Mouse (Mus musculus) heart, embryonic 11.5 days (tissue): ENCODE results near the gene Itgb3. TPM values are rescaled to one million over a fixed set of nuclear protein-coding genes. Genes with fewer than 3 reads are reported as not detected.

Experiments
- ATAC-seq: fragments of 200-750 bp; cut with Nextera tagmentation; replicated peaks from 2 replicates; pipeline ENCODE4 v1.8.0; 2017; ENCODE audit warnings: moderate library complexity; ENCODE audit not compliant: insufficient number of reproducible peaks, low FRiP score, low TSS enrichment
- H3K27ac ChIP-seq: fragments of 300-500 bp; sonication (generic); 2 replicates; pipeline ENCODE4 v1.5.1; 2014; ENCODE audit warnings: mild to moderate bottlenecking, low read depth, low read length
- H3K27me3 ChIP-seq: fragments of 300-500 bp; sonication (generic); 2 replicates; pipeline ENCODE4 v1.6.1; 2014; ENCODE audit warnings: mild to moderate bottlenecking, low read length, mixed read lengths; ENCODE audit not compliant: control insufficient read depth, insufficient read depth
- H3K36me3 ChIP-seq: fragments of 300-500 bp; sonication (generic); 2 replicates; pipeline ENCODE4 v1.6.1; 2014; ENCODE audit warnings: mild to moderate bottlenecking, low read length, moderate library complexity, mixed read lengths; ENCODE audit not compliant: control insufficient read depth, insufficient read depth
- H3K4me1 ChIP-seq: fragments of 300-500 bp; sonication (generic); 2 replicates; pipeline ENCODE4 v1.6.1; 2014; ENCODE audit warnings: low read length; ENCODE audit not compliant: control insufficient read depth, insufficient read depth
- H3K4me2 ChIP-seq: fragments of 300-500 bp; sonication (generic); 2 replicates; pipeline ENCODE4 v1.6.1; 2014; ENCODE audit warnings: mild to moderate bottlenecking, moderate library complexity
- H3K4me3 ChIP-seq: fragments of 300-500 bp; sonication (generic); 2 replicates; pipeline ENCODE4 v1.5.1; 2014; ENCODE audit warnings: low read depth, low read length
- H3K9ac ChIP-seq: fragments of 300-500 bp; sonication (generic); 2 replicates; pipeline ENCODE4 v1.6.1; 2014; ENCODE audit warnings: mild to moderate bottlenecking, low read depth, low read length, moderate library complexity
- H3K9me3 ChIP-seq: fragments of 300-500 bp; sonication (generic); replicated peaks from 2 replicates; pipeline ENCODE4 v1.6.1; 2016; ENCODE audit warnings: low read length; ENCODE audit not compliant: control insufficient read depth
- WGBS: fragments of 180-500 bp; shearing (Covaris S2); extraction: QIAGEN DNeasy Blood & Tissue Kit; methylation state at CpG from one replicate; pipeline ENCODE4 v1.1.7; 2014; ENCODE audit not compliant: insufficient replicate concordance; 5-methylcytosine and 5-hydroxymethylcytosine counted together
- polyA plus RNA-seq: library from polyadenylated mRNA; unstranded; fragments of >200 nt; fragmentation: Nextera tagmentation; extraction: Ambion mirVana; gene quantifications from 2 replicates; pipeline ENCODE4 v1.2.1, GENCODE M21; 2014

Itgb3 gene
- polyA plus RNA-seq, 1 experiment from 2014 or later, result 3.9 TPM

DNA sequence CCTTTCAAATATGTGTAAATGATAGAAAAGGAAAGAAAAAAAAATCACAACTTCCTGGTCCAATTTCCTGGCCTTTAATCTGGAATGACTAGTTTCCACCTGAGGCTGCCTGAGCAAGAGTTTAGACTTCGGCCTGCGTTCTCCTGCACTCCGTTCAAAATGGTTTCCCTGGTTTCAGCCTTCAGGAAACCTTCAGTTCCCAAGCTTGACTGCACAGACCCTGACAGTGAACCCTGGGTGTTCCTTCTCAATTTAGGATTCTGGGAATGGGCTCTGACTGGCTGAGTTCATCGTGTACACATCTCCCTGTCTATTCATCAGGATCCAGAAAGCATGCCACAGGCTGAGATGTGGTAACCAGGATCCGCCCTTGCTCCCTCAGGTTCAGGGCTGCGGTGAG lies 3.6 kb upstream of the Itgb3 start:
- no peak for ATAC-seq
- no peaks in the 10 kb centered on the region for H3K36me3 ChIP-seq
- H3K4me3 ChIP-seq, result no peak overlapping the region
- 50% methylated on average over 6 of the region's 6 CpGs for WGBS
- 0 out of 2 replicates have a peak, but pooled peaks cover 3% of the 10 kb centered on the region for H3K27me3 ChIP-seq
- H3K4me1 ChIP-seq, result peaks cover 7% of the 10 kb centered on the region; the same call in 1 of the 2 replicates
- no peak overlapping the region for H3K9ac ChIP-seq
- H3K27ac ChIP-seq, result no peak overlapping the region
- no peaks in the 10 kb centered on the region for H3K9me3 ChIP-seq
- no peak overlapping the region for H3K4me2 ChIP-seq

DNA sequence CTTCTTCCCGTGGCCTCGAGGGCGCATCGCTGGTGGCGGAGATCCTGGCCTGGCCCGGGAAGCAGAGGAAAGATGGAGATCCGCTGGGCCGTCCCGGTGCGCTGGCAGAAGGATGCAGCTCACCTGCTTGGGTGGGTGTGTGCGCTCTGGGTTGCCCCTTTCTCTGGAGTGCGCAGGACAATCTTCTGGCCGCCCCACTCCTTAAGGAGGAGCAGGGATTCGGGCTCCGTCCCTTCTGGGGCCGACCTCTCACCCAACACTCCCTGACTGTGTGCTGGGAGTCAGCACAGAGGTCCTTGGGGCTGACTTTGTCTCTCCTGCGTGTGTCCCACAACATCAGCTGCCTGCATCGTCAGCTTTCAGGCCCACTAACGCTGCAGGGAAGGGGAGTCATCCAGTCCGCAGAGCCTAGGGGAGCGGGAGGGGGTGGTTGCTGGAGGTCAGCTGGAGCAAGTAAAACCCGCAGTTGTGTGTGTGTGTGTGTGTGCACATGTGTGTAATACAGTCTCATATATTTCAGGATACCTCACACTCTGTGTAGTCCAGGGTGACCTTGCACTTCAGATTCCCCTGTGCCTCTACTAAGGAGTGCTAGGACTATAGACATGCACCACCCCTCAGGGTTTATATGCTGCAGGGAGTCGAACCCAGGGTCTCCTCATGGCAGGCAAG lies 585 bp downstream of the Itgb3 start:
- 4% methylated on average over 20 of the region's 23 CpGs for WGBS
- Histone ChIP-seq H3K9me3 (no peaks in the 10 kb centered on the region), H3K9ac (peak overlapping the region; percentile 71), H3K4me2 (peak overlapping the region; percentile 89), H3K4me1 (peaks cover 7% of the 10 kb centered on the region; the same call in 1 of the 2 replicates), H3K27ac (no peak overlapping the region), H3K27me3 (peaks cover 5% of the 10 kb centered on the region; the same call in 1 of the 2 replicates), H3K36me3 (no peaks in the 10 kb centered on the region), H3K4me3 (peak overlapping the region; percentile 61)
- ATAC-seq, result peak; percentile 58; the same call in 1 of the 2 replicates

DNA sequence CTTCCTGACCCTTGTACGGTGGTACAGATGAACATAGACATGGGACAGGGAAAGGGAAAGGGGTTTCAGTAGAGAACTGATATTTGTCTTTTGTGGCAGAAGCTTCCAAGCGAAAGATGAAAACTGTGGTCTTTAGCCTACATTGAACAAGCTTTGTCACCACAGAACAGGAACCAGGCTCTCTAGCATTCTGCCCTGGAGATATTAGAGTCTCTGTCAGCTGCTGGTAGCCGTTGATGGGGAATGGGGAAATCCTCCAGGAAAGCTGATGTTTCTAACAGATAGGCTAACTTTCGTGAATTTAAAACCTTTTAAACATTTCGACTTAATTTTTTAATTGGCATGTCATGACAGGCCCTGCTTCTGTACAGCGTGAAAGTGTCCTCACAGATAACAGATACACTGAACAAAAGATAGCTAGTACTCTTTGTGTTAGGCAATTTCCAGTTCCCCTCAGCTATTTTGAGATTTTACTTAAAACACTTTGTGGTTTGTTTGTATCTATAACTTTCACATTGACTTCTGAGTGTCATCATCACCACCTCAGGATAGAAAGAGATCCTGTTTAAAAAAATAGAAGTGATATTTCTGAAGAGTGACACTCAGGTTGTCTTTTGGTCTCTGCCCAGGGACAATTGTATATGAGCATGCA lies 1.4 kb downstream of the Itgb3 start:
- H3K36me3 ChIP-seq, result no peaks in the 10 kb centered on the region
- H3K4me1 ChIP-seq, result peaks cover 9% of the 10 kb centered on the region; the same call in 1 of the 2 replicates
- peak overlapping the region; percentile 89 for H3K4me2 ChIP-seq
- no peaks in the 10 kb centered on the region for H3K9me3 ChIP-seq
- 51% methylated on average over 6 of the region's 6 CpGs for WGBS
- no peak for ATAC-seq
- peaks cover 5% of the 10 kb centered on the region; the same call in 1 of the 2 replicates for H3K27me3 ChIP-seq
- no peak overlapping the region for H3K9ac ChIP-seq
- H3K27ac ChIP-seq, result no peak overlapping the region
- 0 out of 2 replicates have a peak overlapping the region, but pooled peaks have one; percentile 61 for H3K4me3 ChIP-seq

DNA sequence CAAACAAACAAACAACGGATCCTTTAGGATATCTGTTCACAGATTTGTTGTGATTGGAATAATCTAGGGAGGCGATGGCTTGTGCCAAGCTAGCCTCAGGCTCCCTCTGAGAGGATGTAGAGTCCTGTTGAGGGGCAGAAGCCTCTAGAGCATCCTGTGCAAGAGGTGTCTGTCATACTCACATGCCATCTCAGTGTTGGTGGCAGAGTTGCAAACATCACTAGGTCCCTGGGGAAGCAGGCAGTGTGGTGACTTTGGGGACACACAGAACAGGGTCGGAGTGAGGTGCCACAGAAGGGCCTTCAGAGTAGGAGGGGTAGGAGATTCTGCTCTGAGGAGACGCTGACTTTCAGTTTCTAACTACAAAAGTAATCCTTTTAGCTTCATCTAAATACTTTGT lies 1.9 kb downstream of the Itgb3 start:
- WGBS, result 54% methylated on average over 4 of the region's 4 CpGs
- no peak overlapping the region for H3K27ac ChIP-seq
- H3K9me3 ChIP-seq, result no peaks in the 10 kb centered on the region
- ATAC-seq, result no peak
- H3K4me3 ChIP-seq, result no peak overlapping the region
- no peak overlapping the region for H3K4me2 ChIP-seq
- H3K4me1 ChIP-seq, result peaks cover 12% of the 10 kb centered on the region; the same call in 1 of the 2 replicates
- H3K9ac ChIP-seq, result no peak overlapping the region
- H3K27me3 ChIP-seq, result peaks cover 5% of the 10 kb centered on the region; the same call in 1 of the 2 replicates
- no peaks in the 10 kb centered on the region for H3K36me3 ChIP-seq

DNA sequence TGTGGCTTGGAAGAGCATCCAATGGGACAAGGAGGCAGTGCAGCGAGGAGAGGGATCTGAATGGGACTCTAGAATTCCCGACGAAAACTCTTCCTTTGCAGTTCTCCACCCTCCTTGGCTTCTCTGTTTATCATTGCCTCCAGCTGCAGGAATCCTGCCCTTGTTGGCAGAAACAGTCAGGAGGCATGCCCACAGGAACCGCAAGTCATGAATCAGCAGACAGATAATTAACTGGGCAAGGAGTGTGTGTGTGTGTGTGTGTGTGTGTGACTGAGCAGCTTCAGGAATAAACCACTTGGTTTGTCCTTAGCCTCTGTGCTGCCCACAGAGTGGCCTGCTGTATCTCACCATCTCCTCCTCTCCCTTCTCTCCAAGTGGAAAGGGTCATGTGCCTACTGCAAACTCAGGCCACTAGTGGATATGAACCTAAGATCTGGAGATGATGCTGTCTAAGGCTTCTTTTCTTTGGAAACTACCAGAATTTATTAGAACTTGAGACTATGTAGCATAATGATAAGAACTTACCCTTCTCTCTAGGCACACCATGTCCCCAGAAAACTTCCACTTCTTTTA lies 3.9 kb downstream of the Itgb3 start:
- Histone ChIP-seq H3K36me3 (no peaks in the 10 kb centered on the region), H3K9me3 (no peaks in the 10 kb centered on the region), H3K27me3 (peaks cover 2% of the 10 kb centered on the region; the same call in 1 of the 2 replicates), H3K4me2 (no peak overlapping the region), H3K9ac (no peak overlapping the region), H3K4me3 (no peak overlapping the region), H3K4me1 (peaks cover 20% of the 10 kb centered on the region), H3K27ac (no peak overlapping the region)
- 42% methylated on average over 4 of the region's 4 CpGs for WGBS
- ATAC-seq, result no peak

DNA sequence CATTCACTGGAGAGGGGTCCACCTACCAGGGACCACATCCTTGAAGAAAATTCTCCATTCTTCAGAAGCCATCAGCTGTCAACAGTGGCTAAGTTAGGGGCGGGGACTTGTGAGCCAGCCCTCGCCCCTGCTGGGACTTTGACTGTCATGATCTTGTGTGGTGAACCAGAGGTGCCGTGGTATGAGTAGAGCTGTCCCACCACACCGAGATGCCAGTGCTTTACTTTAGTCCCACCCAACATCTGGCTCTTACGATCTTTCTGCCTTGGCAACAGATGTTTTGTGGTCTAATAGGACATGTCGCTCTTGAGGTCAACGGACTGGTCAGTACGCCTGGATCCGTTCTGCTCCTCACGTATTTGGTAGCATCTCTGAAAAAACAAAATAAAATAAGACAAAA lies 5.8 kb downstream of the Itgb3 start:
- Histone ChIP-seq H3K9ac (no peak overlapping the region), H3K27ac (no peak overlapping the region), H3K4me1 (peaks cover 22% of the 10 kb centered on the region), H3K36me3 (no peaks in the 10 kb centered on the region), H3K27me3 (peaks cover 2% of the 10 kb centered on the region; the same call in 1 of the 2 replicates), H3K9me3 (no peaks in the 10 kb centered on the region), H3K4me2 (no peak overlapping the region), H3K4me3 (no peak overlapping the region)
- ATAC-seq, result no peak
- WGBS, result 74% methylated on average over 10 of the region's 10 CpGs

DNA sequence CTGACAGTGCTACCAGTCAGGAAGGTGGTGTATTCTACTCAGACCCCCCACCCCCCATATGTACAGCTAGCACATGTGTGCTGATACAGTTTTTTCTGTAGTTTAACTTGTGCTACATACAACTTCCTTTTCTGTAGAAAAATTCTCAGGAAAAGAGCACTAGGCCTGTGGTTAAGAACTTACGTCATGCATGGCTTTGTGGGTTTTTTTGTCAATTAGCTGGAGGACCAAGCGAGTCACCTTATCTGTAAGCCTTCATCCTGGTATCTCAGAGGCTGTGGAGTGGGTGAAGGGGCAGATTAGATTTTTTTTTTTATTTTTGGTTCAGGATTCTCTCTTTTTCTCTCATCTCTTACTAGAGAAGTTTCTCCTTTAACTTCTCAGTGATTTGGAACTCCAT lies 6.3 kb downstream of the Itgb3 start:
- H3K36me3 ChIP-seq, result no peaks in the 10 kb centered on the region
- no peak for ATAC-seq
- H3K4me2 ChIP-seq, result no peak overlapping the region
- no peak overlapping the region for H3K27ac ChIP-seq
- no peak overlapping the region for H3K9ac ChIP-seq
- peaks cover 2% of the 10 kb centered on the region; the same call in 1 of the 2 replicates for H3K27me3 ChIP-seq
- WGBS, result 37% methylated on average over 2 of the region's 2 CpGs
- peaks cover 23% of the 10 kb centered on the region for H3K4me1 ChIP-seq
- H3K4me3 ChIP-seq, result no peak overlapping the region
- no peaks in the 10 kb centered on the region for H3K9me3 ChIP-seq

DNA sequence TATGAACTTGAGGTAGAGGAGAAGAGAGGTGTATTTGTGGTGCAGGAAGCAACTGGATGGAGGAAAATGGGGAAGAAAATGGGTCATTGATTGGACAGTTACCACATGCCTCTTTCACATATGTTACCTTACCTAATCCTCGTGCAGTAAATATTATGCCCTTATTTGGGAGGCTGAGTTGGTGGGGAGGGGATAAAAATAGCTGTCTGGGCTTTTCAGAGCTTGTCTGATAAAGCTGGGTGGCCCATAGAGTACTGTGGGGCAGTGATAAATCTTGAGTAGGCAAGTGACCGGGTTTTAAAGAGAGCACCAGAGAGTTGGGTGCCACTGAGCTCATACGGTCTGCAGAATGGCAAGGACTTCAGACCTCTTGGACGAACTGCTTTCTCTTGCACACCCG lies 8.4 kb downstream of the Itgb3 start:
- H3K4me1 ChIP-seq, result peaks cover 28% of the 10 kb centered on the region
- no peaks in the 10 kb centered on the region for H3K27me3 ChIP-seq
- WGBS, result 38% methylated on average over 5 of the region's 5 CpGs
- H3K9me3 ChIP-seq, result no peaks in the 10 kb centered on the region
- no peak overlapping the region for H3K4me3 ChIP-seq
- peak overlapping the region; percentile 39 for H3K4me2 ChIP-seq
- peak overlapping the region; percentile 67 for H3K27ac ChIP-seq
- no peak for ATAC-seq
- no peak overlapping the region for H3K9ac ChIP-seq
- no peaks in the 10 kb centered on the region for H3K36me3 ChIP-seq
